Mouse (Mus musculus): ENCODE results near the gene Prc1.

- TF ChIP-seq CTCF (IDR thresholded peaks at IDR 0.05; ENCODE audit: extremely low read depth, insufficient read depth, low read length) (no peak), POLR2A (IDR thresholded peaks at IDR 0.05; ENCODE audit: extremely low read depth, insufficient read depth, low read length) (no peak)
These were observed 37.2 kb downstream of the Prc1 start for GRCm38 (mm10) chr7:80331433-80331832.
